Mouse (Mus musculus) cerebellum, adult 9-11 months (tissue): ENCODE results near the gene Gm4791.

Source experiments
- DNase-seq: peaks from one replicate; pipeline ENCODE4 v3.0.0; 2022

Gene Gm4791

DNA sequence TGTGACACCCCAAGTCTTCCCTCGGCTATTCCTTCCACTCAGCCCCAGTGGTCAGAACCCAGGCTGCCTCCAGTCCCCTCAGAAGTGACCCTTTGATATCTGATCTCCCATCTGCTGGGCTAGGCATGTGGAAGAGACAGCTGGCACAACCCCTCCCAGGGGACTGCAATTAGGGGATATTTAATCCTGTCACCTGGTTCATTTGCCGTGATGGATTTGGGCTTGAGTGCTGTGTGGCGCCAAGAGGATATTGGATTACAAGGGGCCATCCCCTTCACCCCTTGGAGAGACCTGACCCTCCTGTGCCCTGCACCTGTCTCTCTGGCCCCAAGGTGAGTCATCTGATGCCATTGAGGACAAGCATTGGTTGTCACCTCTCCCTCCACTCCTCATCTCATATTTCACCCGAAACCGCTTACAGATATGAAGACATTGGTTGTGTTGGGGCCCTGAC lies at the start of gene Gm4791:
Gene Gm4791 (plus strand): TSS at position 404 of the 454 bp plus-strand sequence.
- no peak for DNase-seq

DNA sequence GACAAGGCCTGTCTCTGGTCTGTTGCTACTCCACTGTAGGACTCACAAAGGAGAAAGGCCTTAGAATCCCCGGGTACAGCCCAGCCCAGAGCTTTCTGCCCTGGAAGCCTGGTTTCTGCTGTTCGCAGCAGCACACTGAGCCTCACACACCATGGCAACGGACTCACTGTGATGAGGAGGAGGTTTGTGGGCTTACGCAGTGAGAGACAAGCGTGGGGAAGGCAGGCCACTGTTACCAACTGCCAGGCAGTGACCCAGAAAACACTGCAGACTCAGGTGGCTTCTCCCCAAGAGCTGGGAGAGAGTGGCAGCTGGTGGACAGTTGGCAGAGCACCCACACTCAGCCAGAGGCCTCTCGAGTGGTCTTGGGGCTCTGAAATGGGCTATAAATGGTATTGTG lies 42.3 kb upstream of the Gm4791 start:
- peak; percentile 32 for DNase-seq

DNA sequence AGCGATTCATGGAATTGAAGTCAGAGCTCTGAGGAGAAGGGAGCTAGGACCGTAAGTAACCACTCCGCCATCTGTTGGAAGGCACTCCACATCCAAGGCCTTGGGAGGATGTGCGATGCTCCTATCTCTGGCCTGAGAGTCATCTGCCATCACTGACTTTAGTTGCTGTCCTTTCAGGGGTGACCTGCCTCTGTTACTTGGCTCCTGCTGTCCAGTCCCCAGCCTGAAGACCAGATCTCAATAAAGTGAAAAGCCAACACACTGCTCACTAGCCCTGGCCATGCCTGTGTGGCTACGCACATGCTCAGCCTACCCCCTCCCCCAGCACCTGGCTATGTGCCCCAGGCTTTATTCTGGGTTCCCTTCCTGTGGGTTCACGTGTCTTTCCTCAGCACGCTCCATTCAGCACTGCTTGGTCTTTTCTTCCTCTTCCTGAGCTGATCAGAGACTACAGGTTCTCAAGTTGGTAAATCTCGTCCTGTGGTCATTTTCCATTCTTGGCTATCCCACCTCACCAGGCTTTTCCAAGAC lies 41.1 kb upstream of the Gm4791 start:
- no peak for DNase-seq

DNA sequence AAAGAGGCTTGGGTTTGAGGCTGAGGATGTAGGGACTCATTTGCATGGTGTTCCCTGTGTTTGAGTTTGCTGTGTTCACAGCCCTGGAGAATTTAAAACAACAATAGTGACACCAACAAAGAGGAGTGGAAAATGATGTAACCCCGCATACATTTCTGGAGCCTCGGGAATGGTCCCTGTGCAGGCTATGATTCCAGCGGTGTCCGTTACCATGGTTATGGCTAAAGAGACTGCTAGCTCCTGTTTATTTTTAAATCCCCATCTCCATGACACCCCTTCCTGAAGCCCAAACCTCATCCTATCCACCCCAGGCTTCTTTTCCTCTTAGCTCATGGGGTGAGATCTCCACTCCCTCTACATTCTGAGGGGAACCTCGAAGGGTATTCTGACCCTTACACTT lies 32.5 kb upstream of the Gm4791 start:
- DNase-seq, result no peak

GRCm38 (mm10) chr9:46968970-46969369 lies 29.6 kb upstream of the Gm4791 start:
- no peak for DNase-seq

GRCm38 (mm10) chr9:46969406-46969805 lies 29.1 kb upstream of the Gm4791 start:
- no peak for DNase-seq

GRCm38 (mm10) chr9:46978806-46979205 lies 19.7 kb upstream of the Gm4791 start:
- DNase-seq, result no peak

GRCm38 (mm10) chr9:46980111-46980510 lies 18.4 kb upstream of the Gm4791 start:
- no peak for DNase-seq

DNA sequence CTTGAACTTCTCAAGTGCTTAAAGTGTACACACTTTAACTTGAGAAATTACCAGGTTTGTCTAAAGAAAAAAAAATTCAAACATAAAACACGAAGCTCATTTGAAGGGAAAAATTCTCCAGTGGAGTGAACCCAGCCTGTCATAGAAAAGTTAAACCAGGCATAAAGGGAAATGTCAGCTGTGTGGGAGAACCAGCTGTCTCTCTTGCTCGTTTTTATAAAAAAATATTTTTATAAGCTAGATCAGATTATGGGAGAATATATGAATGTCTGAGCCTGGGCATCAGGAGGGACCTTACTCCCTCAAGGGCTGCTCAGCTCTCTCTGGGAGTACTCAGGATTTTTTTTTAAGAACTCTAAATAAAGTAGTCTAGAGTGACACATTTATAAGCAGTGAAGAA lies 15.1 kb upstream of the Gm4791 start:
- DNase-seq, result no peak

GRCm38 (mm10) chr9:47041569-47041968 lies 43.0 kb downstream of the Gm4791 start:
- no peak for DNase-seq
